Mouse (Mus musculus) heart, adult 2 months (tissue): ENCODE measurements at regions not wholly inside any gene's neighbourhood (a gene's known extent, or its start where the extent isn't known, plus 50 kb on each side); places are given as distances from the start of the nearest gene placed in this dataset.
A peak's percentile ranks its signal among the peaks of the same experiment; 100 is the strongest.

ENCODE experiments used
- DNase-seq, 2 experiments: peaks; one replicate each; pipeline ENCODE4 v3.0.0; 2021
- H3K27ac ChIP-seq: fragments of 200-600 bp; 2 replicates; pipeline ENCODE4 v1.8.1; 2022
- H3K27me3 ChIP-seq: fragments of 200-500 bp; 2 replicates; pipeline ENCODE4 v1.6.1; 2012; ENCODE audit warnings: mild to moderate bottlenecking, low read length, inconsistent platforms, mixed read lengths; ENCODE audit not compliant: control insufficient read depth, insufficient read depth
- H3K36me3 ChIP-seq: fragments of 200-500 bp; 2 replicates; pipeline ENCODE4 v1.6.1; 2012; ENCODE audit warnings: low read length, inconsistent platforms; ENCODE audit not compliant: control insufficient read depth, insufficient read depth
- H3K4me1 ChIP-seq: fragments of 200-500 bp; 2 replicates; pipeline ENCODE4 v1.6.1; 2011; ENCODE audit warnings: low read length; ENCODE audit not compliant: control insufficient read depth, insufficient read depth
- H3K4me3 ChIP-seq: fragments of 200-600 bp; 2 replicates; pipeline ENCODE4 v1.8.1; 2022
- H3K79me2 ChIP-seq: fragments of 200-500 bp; replicated peaks from 2 replicates; pipeline ENCODE4 v1.6.1; 2012; ENCODE audit warnings: mild to moderate bottlenecking, inconsistent platforms, low read length, moderate library complexity, mixed read lengths; ENCODE audit not compliant: control insufficient read depth, insufficient read depth
- H3K9ac ChIP-seq: fragments of 200-500 bp; 2 replicates; pipeline ENCODE4 v1.6.1; 2012; ENCODE audit warnings: low read depth, mild to moderate bottlenecking, control low read depth, inconsistent platforms, low read length, mixed read lengths
- CTCF ChIP-seq: fragments of 200-600 bp; IDR thresholded peaks from 2 replicates; pipeline ENCODE4 v1.8.1; 2022; ENCODE audit warnings: antibody characterized with exemption, mild to moderate bottlenecking, moderate library complexity
- EP300 ChIP-seq: fragments of 200-500 bp; IDR thresholded peaks from 2 replicates; pipeline ENCODE4 v1.6.1; 2011; ENCODE audit warnings: low read depth, low read length, control low read depth; ENCODE audit not compliant: insufficient read depth
- POLR2A ChIP-seq: fragments of 200-500 bp; IDR thresholded peaks from 2 replicates; pipeline ENCODE4 v1.6.1; 2011; ENCODE audit warnings: mild to moderate bottlenecking, low read depth, low read length, control low read depth; ENCODE audit not compliant: insufficient read depth
- WGBS: fragments of 180-500 bp; shearing (Covaris S2); methylation state at CpG from one replicate; pipeline ENCODE4 v1.1.7; 2018; 5-methylcytosine and 5-hydroxymethylcytosine counted together
- intact Hi-C: fragments of 180-260 bp; cut with DNase I; formaldehyde crosslinking; loops from one replicate; pipeline ENCODE4 v1.15.1; 2025

DNA sequence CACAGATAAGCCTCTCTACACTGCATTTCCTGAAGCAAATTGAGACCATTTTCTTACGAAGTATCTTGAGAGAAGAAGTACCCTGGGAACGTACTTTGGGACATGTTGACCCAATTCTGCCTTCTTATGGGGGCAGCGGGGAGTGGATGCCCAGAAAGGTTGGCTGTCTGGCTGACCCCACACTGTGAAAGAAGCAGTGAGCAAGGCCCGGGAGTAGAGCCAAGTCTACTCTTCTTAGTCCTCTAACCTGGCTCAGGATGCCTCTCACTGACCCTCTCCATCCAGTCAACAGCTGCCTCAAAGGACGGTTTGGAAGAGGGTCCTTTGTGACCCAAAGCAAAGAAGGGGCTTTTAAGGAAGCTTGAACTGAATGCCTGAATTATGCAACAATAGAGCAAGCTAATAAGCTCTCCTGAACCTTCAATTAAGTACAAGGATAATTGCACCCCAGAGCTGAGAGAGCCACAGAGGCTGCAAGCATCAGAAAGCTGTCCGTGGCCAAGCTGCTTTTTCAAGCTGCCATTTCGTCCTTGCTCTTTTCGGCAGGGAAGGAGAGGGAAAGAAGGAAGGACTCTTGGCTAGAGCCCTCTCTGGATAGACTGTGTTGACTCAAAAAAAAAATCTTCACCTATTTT, 70.3 kb downstream of the Pctp start:
- H3K4me3 ChIP-seq = no peak overlapping the region
- no peaks in the 10 kb centered on the region for H3K4me1 ChIP-seq
- no peaks in the 10 kb centered on the region for H3K27me3 ChIP-seq
- no peaks in the 10 kb centered on the region for H3K36me3 ChIP-seq
- WGBS = 72% methylated on average over 8 of the region's 8 CpGs
- H3K9ac ChIP-seq = no peak overlapping the region
- H3K79me2 ChIP-seq = no peaks in the 10 kb centered on the region
- intact Hi-C loops = no loop called here
- TF ChIP-seq POLR2A = no peak
- no peak for TF ChIP-seq CTCF
- no peak for TF ChIP-seq EP300
- no peak for DNase-seq
- no peak overlapping the region for H3K27ac ChIP-seq

DNA sequence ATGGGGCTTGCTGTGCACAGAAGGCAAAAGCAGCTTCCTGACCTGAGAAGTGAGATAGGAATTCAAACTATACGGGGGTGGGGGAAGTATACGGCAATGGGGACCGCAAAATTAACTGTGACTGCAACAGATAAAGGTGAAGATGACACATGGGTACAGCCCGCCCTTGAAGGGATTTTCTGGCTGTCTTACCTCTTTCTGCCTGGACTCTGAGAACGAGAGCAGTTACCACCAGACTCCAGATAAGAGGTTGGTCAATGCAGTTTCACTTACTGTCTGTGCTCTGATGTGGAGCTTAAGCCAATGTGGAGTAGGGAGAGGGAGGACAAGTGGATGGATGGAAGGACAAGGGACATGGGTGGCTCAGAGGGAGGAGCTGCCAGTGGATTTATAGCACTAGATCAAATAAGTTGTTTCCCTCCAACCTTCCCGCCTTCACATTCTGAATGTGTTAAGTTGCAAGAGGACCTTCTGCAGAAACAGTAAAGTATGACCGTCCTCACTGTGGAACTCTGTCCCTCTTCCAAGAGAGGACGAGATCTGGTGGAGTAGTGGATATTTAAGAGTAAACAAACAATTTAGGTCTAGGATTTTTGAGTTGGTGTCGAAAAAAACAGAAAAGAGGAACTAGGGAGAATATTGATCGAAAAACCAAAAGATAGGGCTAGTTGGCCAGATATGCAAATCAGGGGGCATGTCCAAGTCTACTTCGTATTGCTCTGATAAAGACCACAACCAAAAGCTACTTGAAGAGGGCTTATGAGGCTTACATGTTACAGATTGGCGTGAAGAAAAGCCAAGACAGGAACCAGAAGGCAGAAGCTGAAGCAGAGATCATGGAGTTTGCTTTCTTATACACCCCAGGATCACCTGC, 73.3 kb downstream of the Pctp start:
- H3K79me2 ChIP-seq = no peaks in the 10 kb centered on the region
- no peak overlapping the region for H3K27ac ChIP-seq
- no peak for TF ChIP-seq CTCF
- no peak for TF ChIP-seq EP300
- no peak overlapping the region for H3K4me3 ChIP-seq
- no peaks in the 10 kb centered on the region for H3K36me3 ChIP-seq
- H3K9ac ChIP-seq = no peak overlapping the region
- WGBS = 76% methylated on average over 12 of the region's 12 CpGs
- no peaks in the 10 kb centered on the region for H3K4me1 ChIP-seq
- no peak for DNase-seq
- intact Hi-C loops = no loop called here
- H3K27me3 ChIP-seq = no peaks in the 10 kb centered on the region

DNA sequence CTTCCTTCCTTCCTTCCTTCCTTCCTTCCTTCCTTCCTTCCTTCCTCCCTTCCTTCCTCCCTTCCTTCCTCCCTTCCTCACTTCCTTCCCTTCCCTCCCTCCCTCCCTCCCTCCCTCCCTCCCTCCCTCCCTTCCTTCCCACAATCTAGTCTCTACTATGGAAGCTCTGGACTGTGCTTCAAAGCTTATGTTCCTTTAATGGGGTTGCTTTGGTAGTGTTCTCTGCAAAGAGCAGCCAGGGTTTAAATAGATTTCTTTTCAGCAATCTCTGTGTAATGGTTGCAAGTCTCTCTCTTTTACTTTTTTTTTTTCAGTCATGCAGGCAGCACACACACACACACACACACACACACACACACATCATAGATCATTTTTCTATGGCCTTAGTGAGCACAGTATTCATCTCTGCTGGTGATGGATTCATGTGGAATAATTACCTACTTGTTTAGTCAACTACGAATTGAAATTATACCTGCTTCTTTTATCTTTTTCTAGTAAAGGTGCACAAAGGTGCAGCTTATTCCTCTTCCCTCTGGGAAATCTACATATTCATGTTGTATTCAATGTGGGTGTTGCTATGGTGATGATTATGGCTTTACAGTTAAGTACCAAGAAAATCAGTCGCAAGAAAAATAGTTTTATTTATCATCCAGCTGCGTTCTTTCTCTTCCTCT, 75.1 kb downstream of the Pctp start:
- intact Hi-C loops = no loop called here
- no peak for DNase-seq

DNA sequence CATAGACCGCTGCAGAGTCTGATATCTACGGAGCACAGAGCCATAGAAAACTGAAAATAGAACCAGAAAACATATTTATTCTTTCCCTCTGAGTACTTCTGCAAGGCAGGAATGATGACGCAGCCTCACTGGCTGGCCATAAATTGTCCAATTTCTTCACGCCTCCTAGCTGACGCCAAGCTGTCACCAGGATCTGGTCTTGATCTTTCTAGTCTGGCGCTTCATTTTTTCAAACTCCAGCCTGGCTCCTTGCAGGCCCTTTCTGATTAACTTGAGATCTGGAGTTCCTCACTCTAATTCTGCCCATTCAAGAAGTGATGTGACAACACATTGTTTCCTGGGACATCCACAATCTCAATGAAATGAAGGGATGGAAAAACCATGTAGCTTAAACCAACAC, 80.1 kb downstream of the Pctp start:
- Histone ChIP-seq H3K79me2 (no peaks in the 10 kb centered on the region), H3K4me1 (no peaks in the 10 kb centered on the region), H3K27me3 (no peaks in the 10 kb centered on the region), H3K27ac (no peak overlapping the region), H3K9ac (no peak overlapping the region), H3K36me3 (no peaks in the 10 kb centered on the region), H3K4me3 (no peak overlapping the region)
- no peak for DNase-seq
- intact Hi-C loops = no loop called here
- TF ChIP-seq CTCF (no peak), EP300 (no peak), POLR2A (no peak)
- WGBS = 36% methylated on average over 6 of the region's 6 CpGs

More for the DNA sequence above, 75.1 kb downstream of the Pctp start:
- WGBS = 85% methylated on average over 3 of the region's 3 CpGs
- no peak overlapping the region for H3K4me3 ChIP-seq
- H3K9ac ChIP-seq = no peak overlapping the region
- H3K27me3 ChIP-seq = no peaks in the 10 kb centered on the region
- no peaks in the 10 kb centered on the region for H3K4me1 ChIP-seq
- TF ChIP-seq CTCF = no peak
- TF ChIP-seq POLR2A = no peak
- TF ChIP-seq EP300 = no peak
- no peaks in the 10 kb centered on the region for H3K36me3 ChIP-seq
- no peaks in the 10 kb centered on the region for H3K79me2 ChIP-seq
- no peak overlapping the region for H3K27ac ChIP-seq

GRCm38 (mm10) chr11:89921146-89921545, 81.5 kb downstream of the Pctp start:
- DNase-seq = no peak
- 54% methylated on average over 6 of the region's 6 CpGs for WGBS
- intact Hi-C loops = no loop called here

DNA sequence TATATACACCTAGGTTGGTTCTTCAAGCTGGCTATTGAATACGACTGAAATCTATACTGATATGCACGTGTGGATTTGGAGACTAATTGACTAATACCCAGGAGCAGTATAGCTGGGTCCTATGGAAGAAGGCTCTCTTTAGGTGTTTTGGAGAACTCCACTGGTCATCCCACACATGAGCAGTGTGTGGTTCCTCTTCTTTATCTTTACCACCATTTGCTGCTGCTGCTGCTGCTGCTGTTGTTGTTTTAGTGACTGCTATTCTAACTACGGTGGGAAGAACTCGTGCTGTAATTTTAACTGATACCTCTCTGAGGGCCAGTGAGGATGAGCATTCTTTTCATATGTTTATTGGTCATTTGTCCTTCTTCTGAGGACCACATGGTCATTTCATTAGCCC, 86.9 kb downstream of the Pctp start:
- Histone ChIP-seq H3K36me3 (no peaks in the 10 kb centered on the region), H3K4me3 (no peak overlapping the region), H3K4me1 (no peaks in the 10 kb centered on the region), H3K27ac (no peak overlapping the region), H3K9ac (no peak overlapping the region), H3K79me2 (no peaks in the 10 kb centered on the region), H3K27me3 (no peaks in the 10 kb centered on the region)
- 70% methylated on average over 4 of the region's 4 CpGs for WGBS
- DNase-seq = no peak
- TF ChIP-seq EP300 (no peak), CTCF (no peak), POLR2A (no peak)
- intact Hi-C loops = no loop called here

More at GRCm38 (mm10) chr11:89921146-89921545, 81.5 kb downstream of the Pctp start:
- Histone ChIP-seq H3K36me3 (no peaks in the 10 kb centered on the region), H3K9ac (no peak overlapping the region), H3K27ac (no peak overlapping the region), H3K4me1 (no peaks in the 10 kb centered on the region), H3K27me3 (no peaks in the 10 kb centered on the region), H3K79me2 (no peaks in the 10 kb centered on the region), H3K4me3 (no peak overlapping the region)
- TF ChIP-seq POLR2A = no peak
- TF ChIP-seq EP300 = no peak
- TF ChIP-seq CTCF = peak; percentile 50
